Mouse (Mus musculus): ENCODE measurements around the gene Wrap53.

DNA sequence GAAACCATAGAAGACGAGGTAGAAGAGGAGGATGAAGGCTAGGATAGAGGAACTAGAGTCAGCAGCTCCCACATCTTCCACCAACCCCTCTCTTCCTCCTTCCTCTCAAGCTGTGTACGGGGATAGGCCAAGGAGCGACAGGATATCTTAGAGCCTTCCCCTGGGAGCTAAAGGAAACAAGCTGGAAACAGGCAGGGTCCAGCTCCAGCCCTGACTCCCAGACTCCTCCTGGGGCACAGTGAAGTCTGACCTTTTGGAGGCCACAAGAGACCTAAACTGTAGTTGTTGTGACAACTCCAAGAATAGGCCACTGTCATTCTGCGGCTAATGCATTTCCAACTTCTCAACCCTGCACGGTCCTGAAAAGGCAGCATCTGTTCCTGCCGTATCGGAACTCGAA, 23.5 kb upstream of the Wrap53 start:
- TF ChIP-seq CTCF (IDR thresholded peaks at IDR 0.05; ENCODE audit: borderline replicate concordance, insufficient read depth, low read depth, low read length) (no peak), POLR2A (IDR thresholded peaks at IDR 0.05; ENCODE audit: borderline replicate concordance, insufficient read depth, low read length) (no peak)
